9 mouse cellular contexts compared by ENCODE assay signal in genomic region chr2:35503723-35504416, GRCm38 (mm10). TPM values are rescaled to one million over a fixed set of nuclear protein-coding genes. Genes with fewer than 3 reads are reported as not detected.
DNase-seq lines count a peak whose midpoint lies in the region; ATAC-seq and TF ChIP-seq lines count a peak whose summit lies in the region.
"Had no signal": no experiment of that assay in that cellular context is flagged by ENCODE, and none has a peak within 500 bp of the region (broad histone marks: within the 10 kb centered on the region; RNA-seq: fewer than 3 reads in every experiment).

No protein-coding gene starts in this region.

- no peak for TF ChIP-seq CTCF in forebrain, postnatal 0 days (IDR thresholded peaks at IDR 0.05; ENCODE audit: low read depth)

- no peaks in the 10 kb centered on the region for H3K36me3 ChIP-seq in forebrain, embryonic 10.5 days (replicated peaks)
- H3K36me3 ChIP-seq in forebrain, postnatal 0 days (ENCODE audit: insufficient read depth): no peaks in the 10 kb centered on the region
- no peaks in the 10 kb centered on the region for H3K36me3 ChIP-seq in heart, embryonic 16.5 days (ENCODE audit: control insufficient read depth, insufficient read depth)
- H3K36me3 ChIP-seq: midbrain, embryonic 13.5 days had no signal

- ATAC-seq in forebrain, postnatal 0 days: no peak
- peak; percentile 70 for ATAC-seq in heart, embryonic 16.5 days (replicated peaks; ENCODE audit: extremely low read depth, insufficient read depth, low FRiP score)
- ATAC-seq: midbrain, embryonic 13.5 days had no signal

- H3K9me3 ChIP-seq in forebrain, embryonic 10.5 days: no peaks in the 10 kb centered on the region
- H3K9me3 ChIP-seq in forebrain, postnatal 0 days (ENCODE audit: low read length): no peaks in the 10 kb centered on the region
- peaks cover 5% of the 10 kb centered on the region; the same call in 1 of the 2 replicates for H3K9me3 ChIP-seq in heart, embryonic 16.5 days (replicated peaks; ENCODE audit: control insufficient read depth, low read length)
- H3K9me3 ChIP-seq: midbrain, embryonic 13.5 days had no signal

- H3K27me3 ChIP-seq in forebrain, embryonic 10.5 days (ENCODE audit: poor library complexity, severe bottlenecking): no peaks in the 10 kb centered on the region
- no peaks in the 10 kb centered on the region for H3K27me3 ChIP-seq in forebrain, postnatal 0 days (ENCODE audit: insufficient read depth, low read length)
- no peaks in the 10 kb centered on the region for H3K27me3 ChIP-seq in heart, embryonic 16.5 days (ENCODE audit: control insufficient read depth, insufficient read depth, low read length)
- H3K27me3 ChIP-seq: midbrain, embryonic 13.5 days had no signal

- no peak overlapping the region for H3K9ac ChIP-seq in forebrain, postnatal 0 days
- H3K9ac ChIP-seq in heart, embryonic 16.5 days (ENCODE audit: low read length): no peak overlapping the region; the same call in 1 of the 2 replicates
- H3K9ac ChIP-seq: midbrain, embryonic 13.5 days had no signal

- peak overlapping the region; percentile 32 for H3K27ac ChIP-seq in forebrain, embryonic 10.5 days
- H3K27ac ChIP-seq in forebrain, postnatal 0 days (ENCODE audit: low read depth, low read length): no peak overlapping the region
- peak overlapping the region; percentile 90 for H3K27ac ChIP-seq in heart, embryonic 16.5 days (ENCODE audit: low read length)
- H3K27ac ChIP-seq: midbrain, embryonic 13.5 days had no signal

- no peak for DNase-seq in forebrain, embryonic 10.5 days (ENCODE audit: extremely low spot score, low spot score)
- no peak for DNase-seq in forebrain, postnatal 0 days
- DNase-seq in MEL-GATA-1-ER (ENCODE audit: extremely low read depth, low read depth): peak; percentile 54
- peak; percentile 61 for DNase-seq in mesoderm, embryonic 11.5 days (ENCODE audit: low read depth, low spot score)
- no peak for DNase-seq in layer of hippocampus, postnatal 36 days
- DNase-seq in left cerebral cortex, adult 18-20 months (ENCODE audit: low spot score in 2 of 2): no peak
- DNase-seq in adrenal gland, postnatal 10 days: no peak

- 60% methylated on average over 8 of the region's 8 CpGs for WGBS in forebrain, embryonic 10.5 days
- WGBS in forebrain, postnatal 0 days: 81% methylated on average over 8 of the region's 8 CpGs
- WGBS in heart, embryonic 16.5 days: 20% methylated on average over 8 of the region's 8 CpGs

- H3K4me2 ChIP-seq in forebrain, postnatal 0 days (ENCODE audit: low read depth): no peak overlapping the region
- H3K4me2 ChIP-seq in heart, embryonic 16.5 days (ENCODE audit: low read depth, low read length): 0 out of 2 replicates have a peak overlapping the region, but pooled peaks have one; percentile 16
- H3K4me2 ChIP-seq: midbrain, embryonic 13.5 days had no signal

- peaks cover 50% of the 10 kb centered on the region for H3K4me1 ChIP-seq in forebrain, embryonic 10.5 days
- H3K4me1 ChIP-seq in forebrain, postnatal 0 days (ENCODE audit: insufficient read depth): peaks cover 5% of the 10 kb centered on the region; the same call in 1 of the 2 replicates
- peaks cover 45% of the 10 kb centered on the region for H3K4me1 ChIP-seq in heart, embryonic 16.5 days (ENCODE audit: control insufficient read depth, insufficient read depth, low read length)
- H3K4me1 ChIP-seq: midbrain, embryonic 13.5 days had no signal

- H3K4me3 ChIP-seq in forebrain, embryonic 10.5 days: no peak overlapping the region
- no peak overlapping the region for H3K4me3 ChIP-seq in forebrain, postnatal 0 days (ENCODE audit: low read depth, low read length)
- no peak overlapping the region for H3K4me3 ChIP-seq in heart, embryonic 16.5 days (ENCODE audit: low read length)
- H3K4me3 ChIP-seq: midbrain, embryonic 13.5 days had no signal

RNA-seq across cellular contexts. Expression of gene Ggta1, which starts 40.8 kb away (rescaled TPM):
- polyA plus RNA-seq in forebrain, embryonic 10.5 days (2016; fragmentation: Nextera tagmentation; extraction: Ambion mirVana): 6.4 TPM in 2 replicates
- 6.8 and 7.9 TPM in 2 replicates for total RNA-seq in forebrain, postnatal 0 days (2014; rRNA removed)
- polyA plus RNA-seq in forebrain, postnatal 0 days (2015; fragmentation: Nextera tagmentation; extraction: Ambion mirVana): 3.0 and 4.3 TPM in 2 replicates
- polyA plus RNA-seq in heart, embryonic 16.5 days (2015; fragmentation: Nextera tagmentation; extraction: Ambion mirVana): 28.6 and 30.9 TPM in 2 replicates
- total RNA-seq in layer of hippocampus, postnatal 36 days (2021): 1 to 10 TPM; 1.7 to 2.6 TPM
- 1 to 10 TPM; 3.3 to 3.6 TPM for total RNA-seq in left cerebral cortex, adult 18-20 months (2021)
- total RNA-seq in adrenal gland, postnatal 10 days (2021): 10 to 100 TPM; 15.1 to 16.5 TPM

RNA-seq across cellular contexts. Expression of gene Dab2ip, which starts 54.2 kb away (rescaled TPM):
- polyA plus RNA-seq in forebrain, embryonic 10.5 days (2016; fragmentation: Nextera tagmentation; extraction: Ambion mirVana): 22.0 and 23.3 TPM in 2 replicates
- 112 and 119 TPM in 2 replicates for total RNA-seq in forebrain, postnatal 0 days (2014; rRNA removed)
- polyA plus RNA-seq in forebrain, postnatal 0 days (2015; fragmentation: Nextera tagmentation; extraction: Ambion mirVana): 54.9 and 65.4 TPM in 2 replicates
- 27.1 and 32.9 TPM in 2 replicates for polyA plus RNA-seq in heart, embryonic 16.5 days (2015; fragmentation: Nextera tagmentation; extraction: Ambion mirVana)
- 100 to 1,000 TPM; 102 to 108 TPM for total RNA-seq in layer of hippocampus, postnatal 36 days (2021)
- total RNA-seq in left cerebral cortex, adult 18-20 months (2021): 100 to 1,000 TPM; 133 to 135 TPM
- 10 to 100 TPM; 55.2 to 69.6 TPM for total RNA-seq in adrenal gland, postnatal 10 days (2021)

Comparison
In these comparisons a context has a peak if more than half of its experiments do, and no peak if none do; other contexts are left out.
1. DNase-seq: peak in MEL-GATA-1-ER (single experiment) and mesoderm, embryonic 11.5 days (single experiment); none in forebrain, embryonic 10.5 days (single experiment), forebrain, postnatal 0 days (single experiment), layer of hippocampus, postnatal 36 days (0 of 2), left cerebral cortex, adult 18-20 months (0 of 2) and adrenal gland, postnatal 10 days (single experiment).